Mouse (Mus musculus) retina, postnatal 7 days (tissue): ENCODE data around the gene Lrrc73.
A peak's percentile ranks its signal among the peaks of the same experiment; 100 is the strongest.

Experiments
- DNase-seq: peaks from one replicate; pipeline ENCODE4 v3.0.0-alpha.2; 2012; ENCODE audit warnings: low read depth, low spot score

Gene Lrrc73

DNA sequence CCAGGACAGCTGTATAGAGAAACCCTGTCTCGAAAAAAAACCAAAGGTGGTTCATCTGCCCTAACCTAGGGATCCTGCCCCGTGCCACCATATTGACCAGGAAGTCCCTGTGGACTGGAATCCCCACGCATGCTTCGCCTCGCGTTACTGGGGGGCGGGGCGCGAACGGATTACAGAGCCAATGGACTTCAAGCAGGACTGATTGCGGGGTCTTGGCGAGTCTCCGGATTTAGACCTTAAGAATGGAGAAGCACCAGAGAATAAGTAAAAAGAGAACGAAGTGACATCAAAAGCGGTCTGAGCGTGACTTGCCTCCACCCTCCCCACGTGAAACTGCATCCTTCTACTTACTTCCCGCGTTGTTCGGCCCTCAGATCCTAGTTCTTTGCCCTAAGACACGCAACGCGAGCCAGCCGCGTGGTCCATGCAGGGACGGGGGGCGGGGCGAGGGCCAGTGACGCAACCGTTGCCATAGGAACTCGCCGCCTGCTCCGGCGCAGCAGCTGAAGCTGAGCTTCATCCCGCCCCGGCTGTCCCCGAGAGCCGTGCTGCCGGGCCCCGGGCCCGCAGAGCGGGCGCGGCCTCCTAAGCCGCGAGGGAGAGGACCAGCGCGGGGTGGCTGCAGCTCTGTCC lies at the start of gene Lrrc73:
Gene Lrrc73 (plus strand): TSS at position 80 of the 633 bp plus-strand sequence.
- DNase-seq = peak; percentile 81

DNA sequence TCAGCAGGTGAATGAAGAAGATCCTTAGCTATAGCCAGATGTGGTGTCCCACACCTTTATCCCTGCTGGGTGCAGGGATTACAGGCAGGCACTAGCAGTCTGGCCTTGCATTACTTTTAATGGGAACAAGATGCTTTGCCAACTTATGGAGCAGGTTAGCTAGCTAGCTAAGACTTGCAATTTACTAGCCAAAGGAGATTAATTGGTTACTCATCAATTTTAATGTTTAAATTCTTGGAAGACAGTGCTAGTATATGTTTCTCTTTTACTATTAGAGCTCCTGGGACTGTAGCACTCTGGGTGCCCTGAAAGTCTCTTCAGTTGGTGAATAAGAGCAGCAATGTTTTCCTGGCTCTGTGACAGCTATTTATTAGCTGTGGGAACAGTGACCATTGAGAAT lies 46.7 kb upstream of the Lrrc73 start:
- no peak for DNase-seq

DNA sequence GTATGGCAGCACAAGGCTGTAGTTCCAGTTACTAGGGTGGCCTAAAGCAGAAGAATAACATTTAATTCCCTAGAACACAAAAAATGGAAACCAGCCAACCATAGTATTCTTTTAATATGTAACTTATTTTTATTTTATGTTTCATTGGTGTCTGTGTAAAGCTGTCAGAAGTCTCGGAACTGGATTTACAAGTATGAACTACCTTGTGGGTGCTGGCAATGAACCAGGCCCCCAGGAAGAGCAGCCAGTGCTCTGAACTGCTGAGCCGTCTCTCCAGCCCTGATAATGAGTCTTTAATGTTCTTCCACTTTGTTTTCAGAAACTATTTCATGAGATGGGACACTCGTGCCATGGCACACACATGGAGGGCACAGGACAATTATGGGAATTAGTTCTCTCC lies 42.8 kb upstream of the Lrrc73 start:
- no peak for DNase-seq

GRCm38 (mm10) chr17:46221601-46222000 lies 31.7 kb upstream of the Lrrc73 start:
- no peak for DNase-seq

- DNase-seq = no peak
These were observed 25.8 kb upstream of the Lrrc73 start for GRCm38 (mm10) chr17:46227576-46227975.

DNA sequence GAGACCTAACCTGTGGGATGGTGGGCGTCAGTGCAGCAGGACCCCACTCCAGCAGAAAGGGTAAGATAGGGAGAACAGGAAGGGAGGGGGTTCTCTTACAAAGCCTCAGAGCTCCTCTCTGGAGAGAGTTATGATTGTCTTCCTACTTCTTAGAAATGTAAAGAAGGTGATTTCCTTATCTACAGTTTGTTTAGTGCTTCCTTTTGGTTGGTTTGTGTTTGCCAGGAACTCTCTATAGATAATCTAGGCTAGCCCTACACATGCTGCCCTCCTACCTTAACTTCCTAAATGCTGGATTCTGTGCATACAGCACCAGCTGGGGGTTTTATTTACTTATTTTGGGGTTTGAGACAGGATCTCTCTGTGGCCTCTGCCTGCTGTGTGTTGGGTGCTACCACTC lies 17.3 kb upstream of the Lrrc73 start:
- no peak for DNase-seq

- DNase-seq = no peak
These were observed 16.3 kb upstream of the Lrrc73 start for GRCm38 (mm10) chr17:46237079-46237478.

GRCm38 (mm10) chr17:46237480-46237879 lies 15.9 kb upstream of the Lrrc73 start:
- no peak for DNase-seq

DNA sequence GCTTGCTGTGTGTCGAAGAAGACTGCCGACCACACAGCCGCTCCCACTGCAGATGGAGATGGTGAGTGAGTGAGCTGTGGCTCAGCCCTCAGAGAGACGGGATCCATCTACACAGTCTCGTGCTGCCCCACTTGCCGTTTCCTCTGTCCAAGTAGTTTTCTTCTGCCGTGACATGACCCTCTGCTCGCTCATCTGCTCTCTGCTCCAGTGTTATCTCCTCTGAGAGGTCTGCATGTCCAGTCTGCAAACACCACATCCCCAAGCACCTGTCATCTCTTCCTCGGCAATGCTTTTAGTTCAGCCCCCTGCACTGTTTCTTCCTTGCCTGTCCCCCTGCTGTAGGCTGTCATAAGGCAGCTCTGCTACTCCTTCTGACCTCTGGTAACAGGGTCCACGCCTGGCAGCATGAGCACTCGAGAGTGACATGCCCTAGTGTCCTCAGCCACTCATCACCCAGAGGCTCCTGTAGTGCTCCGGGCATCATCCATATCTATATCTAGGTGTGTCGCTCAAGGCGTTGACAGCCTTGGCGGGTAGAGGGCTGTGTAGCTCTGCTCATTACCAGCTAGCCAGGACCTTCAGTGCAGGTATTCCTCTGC lies 13.7 kb upstream of the Lrrc73 start:
- DNase-seq = no peak

GRCm38 (mm10) chr17:46241471-46241870 lies 11.9 kb upstream of the Lrrc73 start:
- no peak for DNase-seq

- no peak for DNase-seq
These were observed 11.1 kb upstream of the Lrrc73 start for GRCm38 (mm10) chr17:46242274-46242673.

DNA sequence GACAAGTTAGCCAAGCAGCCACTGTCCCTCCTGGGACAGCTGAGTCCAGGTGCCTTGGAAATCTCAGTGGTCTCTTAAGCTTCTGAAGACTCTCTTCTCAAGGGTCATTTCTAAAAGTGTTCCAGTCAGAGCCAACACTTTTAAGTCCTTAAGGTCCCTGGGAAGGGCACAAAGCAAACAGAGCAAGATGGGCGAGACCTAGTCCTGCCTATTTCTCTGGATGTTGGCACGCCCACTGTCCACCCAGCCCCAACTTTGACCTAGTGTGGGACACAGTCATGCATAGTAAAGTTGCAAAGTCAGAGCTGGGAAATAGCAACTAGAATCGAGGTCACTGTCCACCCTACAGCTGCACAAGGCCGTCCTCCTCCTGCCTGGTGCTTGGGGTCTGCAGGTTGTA lies 10.3 kb upstream of the Lrrc73 start:
- DNase-seq = no peak

GRCm38 (mm10) chr17:46243624-46244023 lies 9.7 kb upstream of the Lrrc73 start:
- DNase-seq = no peak

DNA sequence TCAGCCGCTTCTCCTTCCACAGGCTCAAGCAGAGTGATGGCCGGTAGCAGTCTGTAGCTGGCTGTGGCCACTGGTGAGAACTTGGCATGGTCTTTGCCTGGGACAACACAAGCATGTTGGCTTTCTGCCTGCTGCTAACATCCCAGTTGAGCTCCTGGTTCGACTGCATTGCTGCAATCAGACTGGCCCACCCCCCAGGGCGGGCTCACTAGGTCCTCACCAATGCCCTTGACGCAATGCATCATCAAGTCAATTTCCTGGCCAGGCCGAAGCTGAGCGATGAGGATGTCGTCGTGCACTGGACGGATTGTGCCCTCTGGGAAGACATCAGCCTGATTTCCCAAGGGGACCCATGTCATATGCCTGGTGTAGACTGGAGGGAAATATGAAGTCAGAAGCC lies 8.8 kb upstream of the Lrrc73 start:
- no peak for DNase-seq

GRCm38 (mm10) chr17:46247512-46248188 lies 5.7 kb upstream of the Lrrc73 start, which contains the start of the genes Polr1c and Yipf3:
TSS of gene Polr1c (minus strand) at chr17:46248054.
TSS of gene Yipf3 (plus strand) at chr17:46248080.
- peak; percentile 89 for DNase-seq

DNA sequence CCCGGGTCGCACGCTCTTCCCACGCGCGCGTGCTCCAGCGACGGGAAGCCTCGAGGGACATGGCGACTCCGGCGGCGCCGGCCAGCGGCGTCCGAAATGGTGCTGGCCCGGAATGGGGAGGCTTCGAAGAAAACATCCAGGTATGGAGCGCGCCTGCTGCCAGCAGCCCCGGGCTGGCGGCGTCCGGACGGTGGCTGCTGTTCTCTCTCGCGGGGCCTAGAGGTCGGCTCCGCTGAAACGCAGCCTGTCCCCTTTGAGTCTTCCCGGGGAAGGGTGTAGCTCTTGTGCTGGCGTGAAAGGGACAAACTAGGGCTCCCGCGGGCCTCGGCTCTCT lies 5.2 kb upstream of the Lrrc73 start:
- DNase-seq = no peak

DNA sequence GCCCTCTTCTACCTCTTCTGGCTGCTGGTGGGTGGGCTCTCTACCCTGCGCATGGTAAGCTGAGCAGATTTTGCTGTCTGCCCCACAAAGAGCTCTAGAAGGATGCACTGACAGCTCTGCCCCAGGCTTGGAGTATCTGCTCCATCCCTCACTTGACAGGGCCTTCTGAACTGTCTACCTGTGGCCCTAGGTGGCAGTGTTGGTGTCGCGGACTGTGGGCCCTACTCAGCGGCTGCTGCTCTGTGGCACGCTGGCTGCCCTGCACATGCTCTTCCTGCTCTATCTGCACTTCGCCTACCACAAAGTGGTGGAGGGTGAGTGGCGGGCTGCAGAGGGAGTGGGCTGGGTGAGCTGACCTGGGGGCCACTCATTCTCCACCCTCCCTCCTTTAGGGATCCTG lies 2.2 kb upstream of the Lrrc73 start:
- DNase-seq = no peak

GRCm38 (mm10) chr17:46252571-46253451 lies 520 bp upstream of the Lrrc73 start:
- DNase-seq = no peak

DNA sequence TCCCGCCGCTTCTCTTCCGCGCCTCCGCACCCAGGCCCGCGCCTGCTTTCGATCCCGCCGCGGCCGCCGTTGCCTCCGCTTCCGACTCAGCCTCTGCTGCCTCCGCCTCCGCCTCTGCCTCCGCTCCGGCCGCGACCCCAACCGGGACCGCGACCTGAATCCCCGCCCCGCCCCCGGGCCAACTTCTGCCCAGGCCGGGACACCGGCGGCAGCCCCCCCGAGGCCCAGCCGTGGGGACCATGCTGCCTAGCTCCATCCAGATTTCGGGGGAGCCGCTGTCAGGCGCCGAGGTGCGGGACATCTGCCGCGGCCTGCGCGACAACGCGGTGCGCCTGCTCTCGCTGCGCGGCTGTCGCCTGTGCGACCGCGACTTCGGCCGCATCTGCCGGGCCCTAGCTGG lies 775 bp downstream of the Lrrc73 start:
- peak; percentile 24 for DNase-seq

DNA sequence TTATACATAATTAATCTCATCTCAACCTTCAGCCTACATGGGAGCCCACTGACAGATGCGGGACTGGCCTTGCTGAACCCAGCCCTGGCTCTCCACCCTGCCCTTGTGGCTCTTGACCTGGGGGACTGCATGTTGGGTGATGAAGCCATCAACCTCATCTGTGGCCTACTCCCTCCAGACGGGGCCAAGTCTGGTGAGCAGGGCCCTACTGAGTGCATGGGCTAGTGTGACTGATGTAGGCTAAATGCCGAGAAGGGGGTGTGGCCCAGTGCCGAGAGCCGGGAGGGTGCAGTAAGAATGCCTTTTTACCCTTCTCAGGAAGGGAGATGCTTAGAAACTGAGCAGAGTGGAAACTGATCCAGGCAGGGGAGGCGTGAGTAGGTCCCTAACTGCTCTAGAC lies 1.8 kb downstream of the Lrrc73 start:
- DNase-seq = no peak

- DNase-seq = no peak
These were observed 5.1 kb downstream of the Lrrc73 start for GRCm38 (mm10) chr17:46258279-46259053.
